Mouse (Mus musculus) MEL (cell line): ENCODE results near the gene Shoc2. TPM values are rescaled to one million over a fixed set of nuclear protein-coding genes. Genes with fewer than 3 reads are reported as not detected.
A peak's percentile ranks its signal among the peaks of the same experiment; 100 is the strongest.

Experiments used
- DNase-seq: peaks from one replicate; pipeline ENCODE4 v3.0.0; 2011; ENCODE audit warnings: low read depth, low spot score
- H3K27ac ChIP-seq: 2 replicates; pipeline ENCODE4 v1.5.1; 2012; ENCODE audit warnings: low read depth, mild to moderate bottlenecking, control low read depth, low read length, moderate library complexity; ENCODE audit not compliant: control insufficient read depth
- H3K27me3 ChIP-seq, 2 experiments: fragments of 150-350 bp in 1 of 2; sonication (generic) in 1 of 2; 2 replicates each; pipeline ENCODE4 v1.6.1; 2012; ENCODE audit warnings: low read length in 2 of 2, mild to moderate bottlenecking in 2 of 2, improper control_type of control experiment in 1 of 2, moderate library complexity in 1 of 2; ENCODE audit not compliant: insufficient read depth in 2 of 2, control insufficient read depth in 1 of 2
- H3K36me3 ChIP-seq, 2 experiments: 2 replicates each; pipeline ENCODE4 v1.6.1; 2012 to 2014; ENCODE audit warnings: low read length in 2 of 2, improper control_type of control experiment in 1 of 2, inconsistent platforms in 1 of 2, mild to moderate bottlenecking in 1 of 2; ENCODE audit not compliant: insufficient read depth in 2 of 2, control insufficient read depth in 1 of 2
- H3K4me1 ChIP-seq, 2 experiments: fragments of 150-350 bp in 1 of 2; sonication (generic) in 1 of 2; 2 replicates each; pipeline ENCODE4 v1.6.1; 2012; ENCODE audit warnings: low read length in 2 of 2, improper control_type of control experiment in 1 of 2, mild to moderate bottlenecking in 1 of 2; ENCODE audit not compliant: insufficient read depth in 2 of 2, control insufficient read depth in 1 of 2
- H3K4me3 ChIP-seq, 2 experiments: fragments of 150-350 bp in 1 of 2; sonication (generic) in 1 of 2; 2 replicates each; pipeline ENCODE4 v1.5.1; 2012; ENCODE audit warnings: low read depth in 2 of 2, low read length in 2 of 2, mild to moderate bottlenecking in 2 of 2, moderate library complexity in 2 of 2, control low read depth in 1 of 2, improper control_type of control experiment in 1 of 2; ENCODE audit not compliant: control insufficient read depth in 1 of 2, insufficient read depth in 1 of 2
- H3K79me2 ChIP-seq: 2 replicates; pipeline ENCODE4 v1.6.1; 2012; ENCODE audit warnings: mild to moderate bottlenecking, low read length, moderate library complexity; ENCODE audit not compliant: control insufficient read depth, poor library complexity, insufficient read depth
- H3K9ac ChIP-seq: 2 replicates; pipeline ENCODE4 v1.6.1; 2012; ENCODE audit warnings: low read depth, mild to moderate bottlenecking, control low read depth, low read length, moderate library complexity; ENCODE audit not compliant: control insufficient read depth, poor library complexity, severe bottlenecking
- H3K9me3 ChIP-seq: fragments of 150-350 bp; sonication (generic); replicated peaks from 2 replicates; pipeline ENCODE4 v1.6.1; 2012; ENCODE audit warnings: mild to moderate bottlenecking, low read length, improper control_type of control experiment, moderate library complexity; ENCODE audit not compliant: insufficient read depth
- BHLHE40 ChIP-seq: IDR thresholded peaks from 2 replicates; pipeline ENCODE4 v1.6.1; 2012; ENCODE audit warnings: low read depth, mild to moderate bottlenecking, inconsistent platforms, low read length, improper control_type of control experiment, borderline replicate concordance
- CHD2 ChIP-seq: IDR thresholded peaks from 2 replicates; pipeline ENCODE4 v1.6.1; 2011; ENCODE audit warnings: low read length, improper control_type of control experiment
- CTCF ChIP-seq, 3 experiments: IDR thresholded peaks in 2 of 3; conservative IDR thresholded peaks in 1 of 3; 2 replicates each; pipeline ENCODE4 v1.5.1; 2011 to 2012; ENCODE audit warnings: low read length in 3 of 3, low read depth in 2 of 3, mild to moderate bottlenecking in 2 of 3, improper control_type of control experiment in 1 of 3, inconsistent platforms in 1 of 3, mixed read lengths in 1 of 3, moderate library complexity in 1 of 3; ENCODE audit not compliant: control insufficient read depth in 1 of 3, insufficient read depth in 1 of 3, poor library complexity in 1 of 3, severe bottlenecking in 1 of 3
- E2F4 ChIP-seq: IDR thresholded peaks from 2 replicates; pipeline ENCODE4 v1.6.1; 2011; ENCODE audit warnings: low read depth, low read length, improper control_type of control experiment, borderline replicate concordance
- ELF1 ChIP-seq: IDR thresholded peaks from 2 replicates; pipeline ENCODE4 v1.6.1; 2014; ENCODE audit warnings: low read depth, mild to moderate bottlenecking, inconsistent platforms, low read length, improper control_type of control experiment, moderate library complexity
- EP300 ChIP-seq, 2 experiments: IDR thresholded peaks; 2 replicates each; pipeline ENCODE4 v1.6.1; 2011; ENCODE audit warnings: improper control_type of control experiment in 2 of 2, low read length in 2 of 2, low read depth in 1 of 2, mild to moderate bottlenecking in 1 of 2
- ETS1 ChIP-seq: IDR thresholded peaks from 2 replicates; pipeline ENCODE4 v1.6.1; 2012; ENCODE audit warnings: low read depth, mild to moderate bottlenecking, inconsistent platforms, low read length, improper control_type of control experiment, moderate library complexity
- GATA1 ChIP-seq: IDR thresholded peaks from 2 replicates; pipeline ENCODE4 v1.6.1; 2011; ENCODE audit warnings: low read depth, low read length, improper control_type of control experiment
- JUND ChIP-seq: IDR thresholded peaks from 2 replicates; pipeline ENCODE4 v1.6.1; 2011; ENCODE audit warnings: low read depth, mild to moderate bottlenecking, improper control_type of control experiment, low read length
- MAX ChIP-seq: IDR thresholded peaks from 2 replicates; pipeline ENCODE4 v1.6.1; 2011; ENCODE audit warnings: low read length, improper control_type of control experiment
- MAZ ChIP-seq: IDR thresholded peaks from 2 replicates; pipeline ENCODE4 v1.6.1; 2012; ENCODE audit warnings: low read depth, mild to moderate bottlenecking, inconsistent platforms, low read length, improper control_type of control experiment
- MEF2A ChIP-seq: IDR thresholded peaks from 2 replicates; pipeline ENCODE4 v1.6.1; 2014; ENCODE audit warnings: low read depth, mild to moderate bottlenecking, inconsistent platforms, low read length, improper control_type of control experiment; ENCODE audit not compliant: poor library complexity, insufficient replicate concordance, severe bottlenecking; ENCODE audit errors: extremely low read depth
- MXI1 ChIP-seq: IDR thresholded peaks from 2 replicates; pipeline ENCODE4 v1.6.1; 2011; ENCODE audit warnings: mild to moderate bottlenecking, low read depth, low read length, improper control_type of control experiment
- MYB ChIP-seq: IDR thresholded peaks from 2 replicates; pipeline ENCODE4 v1.6.1; 2011; ENCODE audit warnings: mild to moderate bottlenecking, low read depth, low read length, improper control_type of control experiment
- MYC ChIP-seq: IDR thresholded peaks from 2 replicates; pipeline ENCODE4 v1.6.1; 2011; ENCODE audit warnings: low read depth, mild to moderate bottlenecking, low read length, improper control_type of control experiment, moderate library complexity
- NELFE ChIP-seq: IDR thresholded peaks from 2 replicates; pipeline ENCODE4 v1.6.1; 2011; ENCODE audit warnings: low read depth, low read length, improper control_type of control experiment
- NRF1 ChIP-seq: IDR thresholded peaks from 2 replicates; pipeline ENCODE4 v1.6.1; 2014; ENCODE audit warnings: low read depth, mild to moderate bottlenecking, inconsistent platforms, low read length, improper control_type of control experiment, moderate library complexity; ENCODE audit not compliant: poor library complexity, insufficient read depth, severe bottlenecking
- POLR2A ChIP-seq, 2 experiments: IDR thresholded peaks; 2 replicates each; pipeline ENCODE4 v1.6.1; 2011 to 2012; ENCODE audit warnings: low read length in 2 of 2, mild to moderate bottlenecking in 2 of 2, control low read depth in 1 of 2, improper control_type of control experiment in 1 of 2, low read depth in 1 of 2, moderate library complexity in 1 of 2; ENCODE audit not compliant: control insufficient read depth in 1 of 2, insufficient read depth in 1 of 2, poor library complexity in 1 of 2
- POLR2AphosphoS2 ChIP-seq: IDR thresholded peaks from 2 replicates; pipeline ENCODE4 v1.6.1; 2011; ENCODE audit warnings: low read length, improper control_type of control experiment
- RAD21 ChIP-seq: IDR thresholded peaks from 2 replicates; pipeline ENCODE4 v1.6.1; 2011; ENCODE audit warnings: mild to moderate bottlenecking, low read depth, low read length, improper control_type of control experiment
- RCOR1 ChIP-seq: IDR thresholded peaks from 2 replicates; pipeline ENCODE4 v1.6.1; 2012; ENCODE audit warnings: low read depth, mild to moderate bottlenecking, inconsistent platforms, low read length, improper control_type of control experiment
- SMC3 ChIP-seq: IDR thresholded peaks from 2 replicates; pipeline ENCODE4 v1.6.1; 2011; ENCODE audit warnings: low read depth, low read length, improper control_type of control experiment
- TAL1 ChIP-seq: IDR thresholded peaks from 2 replicates; pipeline ENCODE4 v1.6.1; 2012; ENCODE audit warnings: mild to moderate bottlenecking, inconsistent platforms, low read length, moderate library complexity, mixed read lengths
- TBP ChIP-seq: IDR thresholded peaks from 2 replicates; pipeline ENCODE4 v1.8.0; 2011; ENCODE audit warnings: low read depth, low read length, improper control_type of control experiment
- TCF12 ChIP-seq: IDR thresholded peaks from 2 replicates; pipeline ENCODE4 v1.6.1; 2014; ENCODE audit warnings: low read depth, mild to moderate bottlenecking, inconsistent platforms, low read length, improper control_type of control experiment, moderate library complexity
- UBTF ChIP-seq: IDR thresholded peaks from 2 replicates; pipeline ENCODE4 v1.6.1; 2012; ENCODE audit warnings: low read depth, mild to moderate bottlenecking, inconsistent platforms, low read length, improper control_type of control experiment, moderate library complexity, borderline replicate concordance; ENCODE audit not compliant: insufficient read depth
- USF1 ChIP-seq: IDR thresholded peaks from 2 replicates; pipeline ENCODE4 v1.6.1; 2014; ENCODE audit warnings: low read depth, mild to moderate bottlenecking, inconsistent platforms, low read length, improper control_type of control experiment, moderate library complexity
- USF2 ChIP-seq, 2 experiments: IDR thresholded peaks; 2 replicates each; pipeline ENCODE4 v1.6.1; 2011 to 2012; ENCODE audit warnings: improper control_type of control experiment in 2 of 2, low read length in 2 of 2, borderline replicate concordance in 1 of 2, inconsistent platforms in 1 of 2, low read depth in 1 of 2, mild to moderate bottlenecking in 1 of 2; ENCODE audit not compliant: insufficient read depth in 1 of 2
- ZC3H11A ChIP-seq: IDR thresholded peaks from 2 replicates; pipeline ENCODE4 v1.6.1; 2012; ENCODE audit warnings: low read depth, mild to moderate bottlenecking, inconsistent platforms, low read length, improper control_type of control experiment
- ZKSCAN1 ChIP-seq: IDR thresholded peaks from 2 replicates; pipeline ENCODE4 v1.6.1; 2012; ENCODE audit warnings: low read depth, mild to moderate bottlenecking, inconsistent platforms, low read length, improper control_type of control experiment, moderate library complexity
- polyA plus RNA-seq, 2 experiments: library from polyadenylated mRNA; stranded (reverse) in 1 of 2; unstranded in 1 of 2; fragments of >175 nt in 1 of 2; fragments of >200 nt in 1 of 2; gene quantifications; 2 replicates each; pipeline versions ENCODE4 v1.2.1 to v1.2.4; 2012; ENCODE audit warnings: low replicate concordance in 2 of 2, low read depth in 1 of 2; ENCODE audit not compliant: insufficient read length in 2 of 2, insufficient read depth in 1 of 2, missing spikeins in 1 of 2
- total RNA-seq: library from RNA; depleted of rRNA; stranded (reverse); fragments of 300-350 nt; gene quantifications from 2 replicates; pipeline ENCODE4 v1.2.3, GENCODE M21; 2012

Shoc2 gene
- total and polyA plus RNA-seq, 3 experiments = 33.4 to 55.6 TPM; not detected in 1

DNA sequence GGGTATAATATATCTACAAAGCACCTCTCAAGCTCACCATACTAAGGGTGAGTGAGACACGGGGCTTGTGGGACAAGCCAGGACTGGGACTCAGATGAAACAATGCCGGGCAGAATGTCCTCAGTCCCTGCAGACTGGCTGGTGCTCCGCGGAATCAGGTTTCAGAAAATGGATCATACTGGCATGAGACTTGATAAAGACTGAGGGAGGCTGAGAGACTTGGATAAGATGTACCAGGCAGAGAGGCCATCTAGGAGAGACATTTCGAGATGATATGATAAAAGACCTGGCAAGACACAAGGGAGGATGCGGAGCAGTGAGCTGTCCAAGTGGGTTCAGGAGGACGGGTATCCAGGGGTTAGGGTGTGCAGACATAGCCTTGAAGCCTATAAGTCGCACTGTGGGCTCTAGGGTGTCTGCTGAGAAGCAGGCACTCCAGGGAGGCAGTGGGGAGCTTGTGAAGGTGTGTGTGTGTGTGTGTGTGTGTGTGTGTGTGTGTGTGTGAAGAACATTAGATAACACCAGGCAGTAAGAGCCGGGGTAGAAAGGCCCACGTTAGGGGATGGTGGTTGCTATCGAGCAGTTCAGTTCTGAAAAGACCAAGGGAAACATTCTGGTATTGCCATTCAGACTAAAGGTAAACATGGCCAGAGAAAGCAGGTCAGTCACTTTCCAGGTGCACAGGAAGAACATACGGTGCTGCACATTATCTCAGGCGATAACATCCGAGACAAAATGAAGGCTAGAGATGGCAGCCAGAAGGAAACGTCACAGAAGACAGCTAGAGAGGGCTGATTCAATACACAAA, 42.0 kb upstream of the Shoc2 start:
- Histone ChIP-seq H3K27ac (peak overlapping the region; percentile 88), H3K9me3 (no peaks in the 10 kb centered on the region), H3K27me3 (no peaks in the 10 kb centered on the region), H3K4me3 (peak overlapping the region; percentile 68 to 73), H3K36me3 (peaks cover 0 to 14% of the 10 kb centered on the region in 2 experiments; a peak in 2 of 4 replicates), H3K4me1 (peaks cover 13 to 17% of the 10 kb centered on the region in 2 experiments), H3K9ac (peak overlapping the region; percentile 82), H3K79me2 (peaks cover 12% of the 10 kb centered on the region)
- peak; percentile 79 for DNase-seq
- TF ChIP-seq TCF12 = peak; percentile 79
- TF ChIP-seq CHD2 = no peak
- no peak for TF ChIP-seq USF1
- TF ChIP-seq POLR2AphosphoS2 = no peak
- no peak for TF ChIP-seq BHLHE40
- peak; percentile 55 for TF ChIP-seq GATA1
- no peak for TF ChIP-seq MEF2A
- TF ChIP-seq EP300 (IDR thresholded peaks at IDR 0.05; ENCODE audit: low read depth in 1 of 2, low read length in 2 of 2) = peak; percentile 65 to 68
- TF ChIP-seq RAD21 = no peak
- TF ChIP-seq TAL1 = peak; percentile 51
- TF ChIP-seq MYB = no peak
- no peak for TF ChIP-seq ELF1
- TF ChIP-seq MYC = no peak
- no peak for TF ChIP-seq CTCF (IDR thresholded peaks at IDR 0.05 in 2 of 3, conservative IDR thresholded peaks at IDR 0.05 in 1 of 3; ENCODE audit: control insufficient read depth in 1 of 3, insufficient read depth in 1 of 3, low read depth in 2 of 3, low read length in 3 of 3, poor library complexity in 1 of 3, severe bottlenecking in 1 of 3)
- TF ChIP-seq JUND = no peak
- TF ChIP-seq ZKSCAN1 = no peak
- peak; percentile 69 for TF ChIP-seq MAX
- TF ChIP-seq ETS1 = peak; percentile 24
- no peak for TF ChIP-seq ZC3H11A
- TF ChIP-seq MAZ = peak; percentile 32; the same call in 1 of the 2 replicates
- TF ChIP-seq NRF1 = no peak
- TF ChIP-seq USF2 (IDR thresholded peaks at IDR 0.05; ENCODE audit: borderline replicate concordance in 1 of 2, insufficient read depth in 1 of 2, low read depth in 1 of 2, low read length in 2 of 2) = no peak
- TF ChIP-seq NELFE = no peak
- no peak for TF ChIP-seq TBP
- TF ChIP-seq POLR2A (IDR thresholded peaks at IDR 0.05; ENCODE audit: control insufficient read depth in 1 of 2, insufficient read depth in 1 of 2, low read depth in 1 of 2, low read length in 2 of 2, poor library complexity in 1 of 2) = no peak
- no peak for TF ChIP-seq SMC3
- no peak for TF ChIP-seq MXI1
- no peak for TF ChIP-seq E2F4
- TF ChIP-seq UBTF = no peak
- TF ChIP-seq RCOR1 = peak; percentile 33
